Mouse (Mus musculus): ENCODE measurements around the gene Taok3.

DNA sequence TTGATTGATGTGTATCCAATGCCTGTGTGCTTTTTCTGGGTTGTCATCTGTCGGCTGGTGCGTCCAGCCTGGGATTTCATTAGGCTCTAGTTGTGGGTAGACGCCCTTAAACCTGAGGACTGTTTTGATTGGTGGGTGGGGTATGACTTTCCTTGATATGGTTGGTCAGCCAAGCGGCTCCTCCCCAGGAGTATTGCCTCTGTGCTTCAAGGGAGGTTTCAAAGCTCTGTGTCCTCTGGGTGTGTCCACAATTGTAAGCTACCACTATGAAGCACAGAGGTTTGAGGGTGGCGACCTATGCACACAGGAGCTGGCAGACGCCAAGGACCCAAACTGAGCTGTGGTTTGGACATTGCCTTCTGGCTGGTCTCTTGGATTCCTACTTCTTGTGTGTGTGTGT lies 172.6 kb downstream of the Taok3 start:
- TF ChIP-seq CTCF (IDR thresholded peaks at IDR 0.05; ENCODE audit: control insufficient read depth, insufficient read depth, insufficient replicate concordance, low read depth, low read length) (no peak), POLR2A (IDR thresholded peaks at IDR 0.05; ENCODE audit: control insufficient read depth, low read depth, low read length) (no peak)
